Mouse (Mus musculus) frontal cortex, postnatal 10 days (tissue): ENCODE data around the gene Prr14l.
"Not testable (repeated sequence)": the region's sequence is repeated elsewhere in the genome, so short reads cannot be mapped to it uniquely, and the experiment has no call there.

Source experiments
- DNase-seq, 2 experiments: peaks; one replicate each; pipeline ENCODE4 v3.0.0; 2022; ENCODE audit warnings: low spot score in 2 of 2, mixed read lengths in 1 of 2

Gene Prr14l

GRCm38 (mm10) chr5:32853731-32854507 lies at the start of gene Prr14l:
Gene Prr14l, minus strand, starts transcription at chr5:32854256.
- DNase-seq = peak; percentile 98 to 99

- no peak for DNase-seq
Observed at GRCm38 (mm10) chr5:32886739-32887138, 32.7 kb upstream of the Prr14l start.

- no peak for DNase-seq
Observed at GRCm38 (mm10) chr5:32872346-32872745, 18.3 kb upstream of the Prr14l start.

- no peak for DNase-seq
Observed at GRCm38 (mm10) chr5:32869389-32870024, 15.5 kb upstream of the Prr14l start.

GRCm38 (mm10) chr5:32863253-32864228 lies 9.5 kb upstream of the Prr14l start, which contains the start of gene Depdc5:
Gene Depdc5, plus strand, starts transcription at chr5:32863701.
- DNase-seq = peak; percentile 82 to 88

GRCm38 (mm10) chr5:32862469-32863132 lies 8.5 kb upstream of the Prr14l start:
- no peak for DNase-seq

GRCm38 (mm10) chr5:32861082-32861481 lies 7.0 kb upstream of the Prr14l start:
- no peak for DNase-seq

- peak in 1 of 2 experiments; percentile 34 for DNase-seq
Observed at GRCm38 (mm10) chr5:32857781-32858220, 3.7 kb upstream of the Prr14l start.

GRCm38 (mm10) chr5:32855274-32855673 lies 1.2 kb upstream of the Prr14l start:
- not testable (repeated sequence) for DNase-seq

GRCm38 (mm10) chr5:32854818-32855217 lies 762 bp upstream of the Prr14l start:
- no peak for DNase-seq

GRCm38 (mm10) chr5:32852026-32852425 lies 2.0 kb downstream of the Prr14l start:
- DNase-seq = no peak

GRCm38 (mm10) chr5:32849580-32849979 lies 4.5 kb downstream of the Prr14l start:
- DNase-seq = not testable (repeated sequence)

- DNase-seq = no peak
Observed at GRCm38 (mm10) chr5:32849178-32849577, 4.9 kb downstream of the Prr14l start.

GRCm38 (mm10) chr5:32840029-32840428 lies 14.0 kb downstream of the Prr14l start:
- DNase-seq = no peak

- DNase-seq = no peak
Observed at GRCm38 (mm10) chr5:32836976-32837375, 17.1 kb downstream of the Prr14l start.

GRCm38 (mm10) chr5:32834497-32834896 lies 19.6 kb downstream of the Prr14l start:
- no peak for DNase-seq

- DNase-seq = no peak
Observed at GRCm38 (mm10) chr5:32830054-32830453, 24.0 kb downstream of the Prr14l start.

GRCm38 (mm10) chr5:32828766-32829165 lies 25.3 kb downstream of the Prr14l start:
- not testable (repeated sequence) for DNase-seq

GRCm38 (mm10) chr5:32827009-32827408 lies 27.0 kb downstream of the Prr14l start, which contains the start of gene Gm20671:
Gene Gm20671, minus strand, starts transcription at chr5:32827109.
- no peak for DNase-seq

GRCm38 (mm10) chr5:32820471-32820870 lies 33.6 kb downstream of the Prr14l start:
- DNase-seq = no peak

GRCm38 (mm10) chr5:32815396-32815795 lies 38.7 kb downstream of the Prr14l start:
- DNase-seq = no peak
